Mouse (Mus musculus) lung, postnatal 4 days (tissue): Measurements from ENCODE around the gene BC037034.
A peak's percentile ranks its signal among the peaks of the same experiment; 100 is the strongest.
"Not testable (repeated sequence)": the region's sequence is repeated elsewhere in the genome, so short reads cannot be mapped to it uniquely, and the experiment has no call there.

Experiments used
- DNase-seq, 2 experiments: peaks; one replicate each; pipeline ENCODE4 v3.0.0; 2021

BC037034 gene

DNA sequence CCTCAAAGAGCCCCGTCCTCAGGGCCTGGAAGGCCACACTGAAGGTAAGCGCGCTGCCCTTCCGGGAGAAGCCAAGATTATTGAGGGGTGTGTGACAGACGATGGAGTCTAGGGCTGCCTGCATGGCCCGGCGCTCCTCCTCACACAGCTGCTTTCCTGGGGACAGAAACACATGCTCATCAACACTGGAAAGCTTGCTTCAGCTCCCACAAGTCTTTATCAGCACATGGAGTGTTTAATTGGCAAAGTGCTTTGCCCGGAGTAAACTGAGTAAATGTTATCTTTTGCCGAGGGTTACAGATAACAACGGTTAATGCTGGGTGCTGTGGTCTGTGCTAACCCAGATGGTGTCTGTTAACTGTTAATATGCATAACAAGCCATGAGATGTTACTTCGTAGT lies 3.0 kb downstream of the BC037034 start:
- no peak for DNase-seq

DNA sequence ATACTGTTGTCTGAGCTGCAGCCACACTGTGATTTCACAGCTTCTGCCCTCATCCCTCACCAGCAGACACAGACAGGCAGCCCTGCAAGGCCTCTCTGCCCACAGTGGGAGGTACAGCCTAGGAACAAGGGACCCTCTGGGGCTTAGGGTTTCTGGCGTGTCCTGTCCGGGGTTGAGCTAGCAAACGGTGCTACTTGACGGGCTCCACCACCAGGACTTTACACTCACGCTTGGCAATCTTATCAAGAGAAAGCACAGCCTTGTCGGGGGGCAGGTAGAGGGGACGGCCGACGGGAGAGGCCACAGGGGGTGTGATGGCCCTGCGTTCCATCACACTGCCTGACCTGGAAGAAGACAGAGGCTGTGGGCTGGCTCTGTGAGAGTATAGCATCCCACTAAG lies 3.8 kb downstream of the BC037034 start:
- no peak for DNase-seq

DNA sequence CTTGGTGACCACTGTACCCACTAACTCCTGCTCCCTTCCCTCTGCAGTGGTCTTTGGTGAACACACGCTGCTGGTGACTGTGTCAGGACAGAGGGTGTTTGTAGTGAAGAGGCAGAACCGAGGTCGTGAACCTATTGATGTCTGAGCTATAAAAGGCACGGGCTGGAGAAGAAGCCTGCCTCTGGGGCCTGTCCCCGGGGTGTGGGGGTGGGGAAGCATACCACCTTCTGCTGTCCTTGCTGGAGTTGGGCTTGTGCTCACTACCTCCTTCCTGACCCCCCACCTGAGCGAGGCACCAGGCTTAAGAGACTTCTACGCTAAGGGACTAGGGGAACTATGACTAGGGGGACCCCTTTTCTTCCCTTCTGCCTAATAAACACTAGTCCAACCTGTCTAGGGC lies 4.8 kb downstream of the BC037034 start:
- no peak for DNase-seq

DNA sequence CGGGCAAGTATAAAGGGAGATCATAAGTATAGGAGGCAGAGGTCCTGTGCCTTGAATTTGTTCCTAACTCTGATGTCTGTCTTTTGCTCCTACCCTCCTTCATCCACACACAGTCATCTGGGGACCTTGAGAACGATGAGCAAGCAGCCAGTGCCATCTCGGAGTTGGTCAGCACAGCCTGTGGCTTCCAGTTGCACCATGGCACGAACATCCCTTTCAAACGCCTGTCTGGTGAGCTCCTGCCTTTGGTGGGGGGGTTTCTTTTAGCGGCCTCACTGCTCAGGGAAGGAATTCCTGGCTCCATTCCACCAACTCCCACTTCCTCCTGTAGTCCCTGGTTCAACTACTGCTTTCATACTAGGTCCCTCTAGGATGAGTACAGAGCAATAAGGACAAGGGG lies 5.3 kb downstream of the BC037034 start:
- DNase-seq, result no peak

DNA sequence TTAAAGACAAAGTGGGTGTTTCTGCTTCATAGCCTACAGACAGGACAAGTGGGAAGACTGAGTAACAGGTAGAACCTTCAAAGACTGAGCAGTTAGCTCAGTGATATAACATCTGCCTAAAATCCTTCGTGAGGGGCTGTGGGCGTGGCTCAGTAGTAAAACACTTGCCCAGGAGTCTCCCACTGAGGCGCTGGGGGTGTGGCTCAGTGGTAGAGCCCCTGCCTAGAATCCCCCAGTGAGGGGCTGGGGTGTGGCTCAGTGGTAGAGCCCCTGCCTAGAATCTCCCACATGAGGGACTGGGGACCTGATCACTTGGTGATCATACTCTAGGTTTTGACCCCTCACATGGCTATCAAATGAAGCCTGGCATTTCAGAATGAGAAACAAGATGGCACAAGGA lies 5.8 kb downstream of the BC037034 start:
- no peak for DNase-seq

DNA sequence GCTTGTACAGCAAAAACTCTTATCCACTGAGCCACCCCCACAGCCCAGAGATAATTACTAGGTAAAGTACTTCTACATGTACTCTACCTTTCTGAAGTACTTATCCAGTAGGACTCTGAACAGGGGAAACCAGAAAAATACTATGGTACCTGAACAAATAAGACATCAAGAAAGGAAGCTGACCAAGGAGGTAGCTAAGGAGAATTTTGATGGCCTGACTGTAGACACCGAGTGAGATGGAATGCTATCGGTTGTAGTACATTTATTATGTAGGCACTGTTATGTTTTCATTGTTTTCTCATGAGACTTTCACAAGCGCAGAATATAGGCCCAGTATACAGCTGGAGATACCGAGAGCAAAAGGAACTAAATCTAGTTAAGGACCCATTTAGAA lies 6.3 kb downstream of the BC037034 start:
- no peak for DNase-seq

DNA sequence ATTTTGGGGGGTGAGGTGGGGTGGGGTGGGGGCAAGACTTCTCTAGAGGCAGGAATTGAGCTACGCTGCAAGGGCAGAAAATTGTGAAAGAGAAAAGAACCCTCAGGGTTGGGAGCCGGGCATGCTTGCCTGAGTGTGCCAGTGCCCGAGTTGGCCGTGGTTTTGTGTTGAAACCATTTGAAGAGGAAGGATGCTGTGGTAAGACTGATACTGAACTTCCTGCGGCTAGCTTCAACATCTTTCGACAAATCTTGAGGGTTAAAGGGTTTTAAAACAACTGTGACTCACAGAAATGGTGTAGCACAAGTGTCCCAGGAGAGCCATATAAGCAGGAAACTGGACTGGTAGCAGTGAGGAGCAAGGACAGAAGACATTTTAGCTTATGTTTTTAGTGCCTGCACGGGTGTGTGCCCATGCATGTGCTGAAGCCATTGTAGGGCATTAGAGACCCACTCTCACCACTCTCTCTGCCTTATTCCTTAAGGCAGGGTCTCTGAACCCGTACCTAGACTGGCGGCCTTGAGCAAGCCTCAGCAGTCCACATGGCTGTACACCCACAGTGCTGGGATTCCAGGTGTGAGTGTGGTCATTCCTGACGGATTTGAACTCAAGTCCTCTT lies 6.8 kb downstream of the BC037034 start:
- DNase-seq, result peak; percentile 40 to 48

DNA sequence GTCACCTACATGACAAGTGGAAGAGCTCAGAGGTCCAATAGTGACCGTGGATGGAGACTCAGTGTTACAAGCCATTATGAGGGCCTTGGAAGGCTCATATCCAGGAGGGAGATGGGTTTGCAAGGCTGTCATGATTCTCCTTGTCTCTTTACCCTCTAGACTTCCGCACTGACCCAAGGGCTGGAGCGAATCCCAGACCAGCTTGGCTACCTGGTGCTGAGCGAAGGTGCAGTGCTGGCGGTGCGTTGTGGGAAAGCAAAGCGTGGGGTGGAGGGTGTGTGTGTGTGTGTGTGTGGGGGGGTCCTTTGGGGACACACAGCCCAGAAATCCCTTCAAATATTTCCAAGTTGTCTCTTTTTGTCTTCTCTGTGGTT lies 7.8 kb downstream of the BC037034 start:
- no peak for DNase-seq

DNA sequence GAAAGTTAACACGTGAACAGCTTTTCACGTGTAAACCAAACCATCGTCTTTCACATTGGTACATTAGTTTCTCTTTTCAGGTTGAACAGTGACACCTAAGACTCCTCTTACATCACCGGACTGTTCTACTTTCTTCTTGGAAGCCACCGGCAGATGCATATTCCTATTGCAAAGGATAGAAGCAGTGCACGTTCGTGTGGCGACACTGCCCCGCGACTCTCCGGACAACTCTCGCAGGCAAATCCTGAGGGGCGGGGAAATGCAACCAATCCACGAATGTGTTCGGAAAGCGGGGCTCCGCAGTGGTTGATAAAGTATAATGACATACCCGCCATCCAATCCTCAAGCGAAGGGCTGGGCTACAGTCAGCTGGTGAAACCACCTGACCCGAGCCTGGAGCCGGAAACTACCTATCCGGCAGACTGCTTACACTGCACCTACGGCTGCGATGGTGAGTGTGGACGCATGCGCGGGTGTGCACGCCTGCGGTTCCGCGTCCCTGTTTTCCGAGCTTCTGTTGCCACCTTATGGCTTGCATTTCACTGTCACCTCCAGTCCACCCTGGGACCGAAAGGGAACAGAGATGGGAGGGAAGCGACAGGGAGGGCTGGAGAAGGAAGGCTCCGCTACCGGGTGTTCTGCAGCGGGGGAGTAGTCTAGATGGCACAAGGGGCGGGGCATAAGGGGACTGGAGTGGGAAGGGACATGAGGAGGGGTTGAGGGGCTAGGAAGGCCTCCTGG lies 8.3 kb downstream of the BC037034 start, which contains the start of gene Lamtor4:
Gene Lamtor4, plus strand, starts transcription at position 130 of the 741 bp plus-strand sequence.
- DNase-seq, result peak; percentile 93 to 95

DNA sequence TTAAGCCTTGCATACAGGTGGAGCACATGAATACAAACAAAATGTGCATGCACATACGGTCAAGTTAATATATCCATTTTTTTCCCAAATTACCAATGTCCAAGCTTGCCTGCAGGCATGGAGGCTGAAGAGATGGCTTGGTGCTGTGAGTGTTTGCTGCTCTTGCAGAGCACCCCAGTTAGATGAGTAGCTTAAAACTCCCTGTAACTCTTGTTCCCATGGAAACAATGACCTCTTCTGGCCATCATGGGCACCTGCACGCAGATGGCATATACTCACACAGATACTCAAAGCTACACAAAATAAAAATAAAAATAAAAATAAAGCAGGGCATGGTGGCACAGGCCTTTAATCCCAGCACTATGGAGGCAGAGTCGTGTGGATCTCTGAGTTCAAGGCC lies 10.8 kb downstream of the BC037034 start:
- no peak for DNase-seq

DNA sequence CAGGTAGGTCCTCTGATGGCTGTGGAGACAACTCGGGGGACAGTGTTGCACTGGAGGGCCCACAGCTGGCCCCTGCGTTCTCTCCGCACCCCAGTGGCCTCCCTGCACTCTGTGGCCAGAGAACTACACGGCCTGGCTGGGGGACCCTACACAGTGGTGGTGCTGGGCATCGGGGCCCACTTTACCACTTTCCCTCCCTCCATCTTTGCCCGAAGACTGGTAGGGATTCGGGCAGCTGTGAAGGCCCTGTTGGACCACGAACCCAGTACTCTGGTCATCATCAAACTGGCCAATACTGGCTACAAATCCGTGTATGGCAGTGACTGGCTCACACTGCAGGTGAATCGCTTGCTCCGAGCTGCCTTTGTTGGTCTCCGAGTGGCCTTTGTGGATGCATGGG lies 12.7 kb downstream of the BC037034 start:
- DNase-seq, result peak in 1 of 2 experiments; percentile 20

DNA sequence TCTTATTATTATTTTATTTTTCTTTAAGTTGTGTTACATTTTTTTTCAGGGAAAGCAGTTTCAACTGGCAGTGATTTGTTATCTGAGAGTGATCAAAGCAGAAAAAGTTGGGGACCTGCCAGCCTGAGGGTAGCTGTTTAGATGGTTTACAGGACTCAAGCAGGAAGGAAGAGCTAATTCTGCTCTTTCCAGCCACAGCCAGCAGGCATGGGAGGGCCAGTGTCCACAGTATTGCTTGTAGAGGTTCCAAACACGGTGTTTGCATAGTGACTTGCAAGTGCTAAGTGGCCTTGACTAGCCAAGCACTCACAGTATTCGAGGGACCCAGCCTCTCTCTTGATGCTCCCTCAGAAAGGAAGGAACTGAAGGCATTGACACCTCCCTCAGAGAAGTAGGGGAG lies 22.3 kb downstream of the BC037034 start:
- DNase-seq, result peak in 1 of 2 experiments; percentile 29

DNA sequence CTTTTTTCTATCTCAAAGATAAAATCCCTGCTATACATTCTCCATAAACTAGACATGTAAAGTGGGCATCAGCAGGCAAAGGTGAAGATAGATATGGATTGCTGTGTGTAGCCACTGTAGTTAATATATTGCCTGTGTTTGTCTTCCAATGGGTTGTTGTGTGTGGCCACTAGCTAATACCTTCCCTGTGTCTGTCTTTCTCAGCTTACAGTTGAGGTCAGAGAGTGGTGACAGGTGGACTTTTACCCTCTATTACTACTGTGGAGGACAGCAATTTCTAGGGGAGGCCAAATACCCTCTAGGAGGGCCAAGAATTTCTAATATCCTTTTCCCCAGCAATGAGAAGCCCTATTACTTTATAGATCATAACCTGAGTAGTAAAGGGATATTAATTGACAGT lies 29.6 kb downstream of the BC037034 start:
- no peak for DNase-seq

DNA sequence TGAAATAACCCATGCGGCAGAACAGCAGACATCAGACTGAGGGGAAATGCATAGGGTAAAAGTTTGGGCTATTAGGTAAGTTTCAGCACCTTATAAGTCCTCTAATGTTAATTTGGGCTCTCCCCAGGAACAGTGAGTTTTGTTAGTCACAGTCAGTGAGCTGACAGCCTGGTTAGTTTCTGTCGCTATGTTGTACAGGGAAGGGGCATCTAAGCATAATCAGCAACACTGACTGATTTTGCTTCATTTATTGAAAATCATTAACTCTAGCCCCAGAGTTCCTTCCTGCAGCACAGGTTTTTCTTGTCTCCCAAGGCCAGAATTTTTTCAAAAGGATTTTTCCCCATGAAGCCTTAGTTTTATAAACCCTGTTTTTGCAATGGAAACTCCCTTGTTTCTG lies 30.1 kb downstream of the BC037034 start:
- no peak for DNase-seq

DNA sequence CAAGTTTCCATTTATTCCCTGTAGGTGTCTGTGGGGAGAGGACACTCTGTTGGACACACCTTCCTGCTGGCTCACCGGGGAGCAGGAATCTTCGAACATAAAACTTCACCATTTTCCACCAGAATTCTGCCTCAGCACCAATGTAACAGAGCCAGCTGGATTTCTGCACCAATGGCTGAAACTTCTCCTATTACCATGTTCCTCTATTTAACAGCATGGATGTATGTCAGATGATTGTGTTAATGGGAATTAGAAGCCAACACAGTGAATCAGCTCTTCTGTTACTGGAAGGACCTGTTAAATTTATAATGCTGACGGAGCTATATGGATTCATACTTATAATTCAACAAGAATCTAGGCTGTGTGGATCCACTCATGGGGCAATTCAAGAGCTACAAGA lies 34.3 kb downstream of the BC037034 start:
- no peak for DNase-seq

DNA sequence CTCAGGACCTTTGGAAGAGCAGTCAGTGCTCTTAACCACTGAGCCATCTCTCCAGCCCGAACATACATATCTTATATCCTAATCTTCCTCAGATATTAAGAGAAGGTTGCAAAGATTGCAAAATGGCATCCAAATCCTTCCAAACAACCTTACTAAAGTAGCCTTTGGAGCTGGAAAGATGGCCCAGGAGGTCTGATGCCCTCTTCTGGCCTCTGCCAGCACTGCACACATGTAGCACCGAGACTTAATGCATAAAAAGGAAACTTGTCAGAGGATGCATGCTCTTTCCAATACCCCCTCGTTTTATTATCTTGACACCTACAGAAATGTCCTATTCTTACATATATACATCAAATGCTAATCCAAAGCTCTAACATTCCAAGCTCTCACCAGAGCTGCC lies 35.8 kb downstream of the BC037034 start:
- peak in 1 of 2 experiments; percentile 44 for DNase-seq

DNA sequence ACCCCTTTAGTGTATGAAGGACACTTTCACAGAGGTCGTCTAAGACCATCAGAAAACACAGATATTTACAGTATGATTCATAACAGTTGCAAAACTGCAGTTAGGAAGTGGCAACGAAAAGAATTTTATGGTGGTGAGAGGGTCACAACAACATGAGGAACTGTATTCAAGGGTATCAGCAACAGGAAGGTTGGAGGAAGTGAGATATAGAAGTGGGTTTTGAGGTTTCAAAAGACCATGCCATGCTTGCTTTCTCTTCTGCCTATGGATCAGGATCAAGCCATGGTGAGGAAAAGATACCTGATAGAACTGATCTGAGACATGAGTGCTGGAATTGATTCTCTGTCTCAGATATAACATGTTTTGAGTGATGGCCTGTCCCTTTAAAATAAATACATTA lies 36.5 kb downstream of the BC037034 start:
- DNase-seq, result no peak

DNA sequence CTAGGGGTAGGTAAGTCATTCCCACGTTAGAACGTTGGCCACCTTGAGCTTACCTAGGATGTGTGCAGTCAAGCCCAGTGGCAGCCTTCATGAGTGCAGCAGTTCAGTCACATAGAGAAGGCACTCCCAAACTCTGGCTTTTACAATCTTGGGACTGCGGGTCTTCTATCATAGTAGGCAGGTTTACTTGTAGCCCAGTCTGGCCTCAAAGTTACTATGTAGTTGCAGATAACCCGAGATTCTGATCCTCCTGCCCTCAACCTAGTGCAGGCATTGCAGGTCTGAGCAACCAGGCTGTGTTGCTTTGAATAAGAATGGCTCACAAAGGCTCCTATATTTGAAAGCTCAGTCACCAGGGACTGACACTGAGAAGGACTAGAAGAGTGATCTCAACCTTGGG lies 37.3 kb downstream of the BC037034 start:
- no peak for DNase-seq

DNA sequence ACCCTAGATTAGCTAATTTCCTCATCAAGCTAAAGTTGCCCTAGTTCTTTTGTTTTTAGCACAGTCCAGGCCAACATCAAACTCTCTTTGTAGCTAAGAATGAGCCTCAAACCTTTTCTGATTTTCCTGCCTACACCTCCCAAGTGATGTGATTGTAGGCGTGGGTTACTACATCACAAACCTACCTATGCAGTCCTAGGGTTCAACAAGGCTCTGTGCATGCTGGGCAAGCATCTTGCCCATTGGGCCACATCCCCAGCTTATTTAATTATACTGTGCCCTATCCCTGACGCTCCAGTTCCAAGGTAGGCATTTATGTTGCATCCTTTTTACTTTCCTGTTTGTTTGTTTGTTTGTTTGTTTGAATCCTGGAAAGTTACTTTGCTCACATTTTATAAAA lies 38.1 kb downstream of the BC037034 start, which contains the start of gene Nxpe5:
Gene Nxpe5, plus strand, starts transcription at position 199 of the 400 bp plus-strand sequence.
- DNase-seq, result no peak

DNA sequence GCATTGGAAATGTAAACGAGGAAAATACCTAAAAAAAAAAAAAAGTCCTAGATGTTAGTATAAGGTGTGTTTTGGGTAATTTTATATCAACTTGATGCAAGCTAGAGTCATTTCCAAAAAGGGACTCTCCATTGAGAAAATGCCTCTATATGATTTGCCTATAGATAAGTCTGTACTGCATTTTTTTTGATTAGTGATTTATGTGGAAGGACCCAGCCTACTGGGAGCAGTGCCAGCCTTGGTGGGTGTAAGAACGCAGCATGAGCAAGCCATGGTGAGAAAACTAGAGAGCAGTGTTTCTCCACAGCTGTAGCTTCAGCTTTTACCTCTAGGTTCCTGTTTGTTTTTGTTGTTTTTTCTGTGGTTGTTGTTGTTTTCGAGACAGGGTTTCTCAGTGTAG lies 40.5 kb downstream of the BC037034 start:
- DNase-seq, result no peak

DNA sequence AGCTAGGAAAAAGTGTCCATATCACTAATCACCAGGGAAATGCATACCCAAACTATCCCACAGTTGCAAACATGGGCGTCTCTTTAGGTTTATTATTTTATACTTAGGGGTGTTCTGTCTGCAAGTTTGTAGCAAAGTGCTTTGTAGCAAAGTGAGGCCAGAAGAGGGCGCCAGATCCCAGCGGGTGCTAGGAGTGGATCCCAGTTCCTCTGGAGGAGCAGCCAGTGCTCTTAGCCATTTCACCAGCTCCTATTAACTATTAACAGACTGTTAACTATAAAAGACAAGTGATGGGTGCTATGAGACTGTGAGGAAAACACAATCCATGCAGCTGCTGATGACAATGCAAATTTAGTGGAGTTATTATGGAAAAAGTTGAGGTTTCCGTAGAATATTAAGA lies 41.7 kb downstream of the BC037034 start:
- DNase-seq, result peak; percentile 71 to 87

DNA sequence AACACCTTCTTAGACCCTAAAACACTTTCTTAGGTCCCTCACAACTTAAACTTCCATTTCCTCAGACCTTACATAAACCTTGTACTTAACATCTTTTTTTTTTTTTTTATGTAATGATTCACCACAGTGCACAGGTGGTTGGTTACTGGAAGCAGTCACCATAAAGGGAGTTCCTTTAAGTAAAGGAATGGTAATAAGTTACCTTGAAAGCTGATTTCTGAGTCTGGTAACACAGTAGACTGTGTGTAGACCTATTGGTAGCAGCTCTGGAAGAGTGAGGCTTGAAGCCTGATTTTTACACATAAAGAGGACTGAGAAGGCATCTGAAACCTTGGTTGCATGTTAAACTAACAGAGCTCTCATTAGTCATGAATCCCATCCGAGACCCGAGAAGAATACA lies 44.0 kb downstream of the BC037034 start:
- no peak for DNase-seq

DNA sequence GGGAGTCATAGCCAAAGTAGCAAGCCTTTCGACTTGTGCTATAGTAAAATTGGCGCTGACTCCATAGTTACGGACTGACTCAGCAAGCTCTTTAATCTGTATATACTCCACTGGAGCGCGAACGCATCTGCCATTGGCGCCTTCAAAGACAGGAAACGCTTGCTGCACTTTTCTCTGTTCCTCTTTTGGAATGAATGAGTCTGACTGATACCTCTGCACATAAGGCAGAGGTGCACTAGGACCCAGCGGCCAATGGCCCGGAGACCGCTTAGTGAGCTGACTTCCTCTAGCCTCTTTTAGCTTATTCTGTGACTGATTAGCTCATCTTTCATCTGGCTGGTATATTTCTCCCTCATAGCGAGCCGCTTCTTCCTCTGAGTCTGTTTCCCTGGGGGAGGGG lies 47.2 kb downstream of the BC037034 start:
- DNase-seq, result not testable (repeated sequence)
